Mouse (Mus musculus): Measurements from ENCODE around the gene Nyap1.

DNA sequence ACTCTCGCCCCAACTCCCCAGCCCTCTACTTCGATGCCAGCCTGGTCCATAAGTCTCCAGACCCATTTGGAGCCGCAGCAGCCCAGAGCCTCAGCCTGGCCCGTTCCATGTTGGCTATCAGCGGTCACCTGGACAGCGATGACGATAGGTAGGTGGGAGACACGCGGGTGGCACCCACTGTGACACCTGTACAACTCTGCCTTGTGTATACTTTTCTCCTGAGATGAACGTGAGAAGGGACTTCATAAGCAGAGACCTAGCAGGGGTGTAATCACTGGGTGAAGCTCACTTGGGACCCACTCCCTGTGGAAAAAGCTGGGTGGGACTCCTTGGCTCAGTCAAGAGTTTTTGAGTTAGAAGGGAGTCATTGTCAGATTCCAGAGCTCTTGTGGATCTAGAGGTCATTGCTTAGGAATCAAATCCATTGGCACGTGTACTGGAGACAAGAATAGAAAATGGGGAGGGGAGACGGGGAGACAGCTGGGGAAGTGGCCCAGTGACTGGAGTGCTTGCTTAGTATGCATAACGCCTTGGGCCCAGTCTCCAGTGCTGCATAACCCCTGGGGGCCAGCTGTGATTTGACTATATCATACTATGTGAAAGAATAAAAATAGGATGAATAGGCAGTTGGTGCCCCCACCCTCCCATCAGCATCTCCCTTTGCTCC lies 9.9 kb upstream of the Nyap1 start:
- TF ChIP-seq TCF12 (IDR thresholded peaks at IDR 0.05; ENCODE audit: insufficient read depth, poor library complexity, severe bottlenecking) (no peak), USF1 (IDR thresholded peaks at IDR 0.05; ENCODE audit: low read depth) (no peak), REST (IDR thresholded peaks at IDR 0.05; ENCODE audit: insufficient read depth, insufficient read length) (no peak), CEBPB (IDR thresholded peaks at IDR 0.05; ENCODE audit: insufficient read depth, poor library complexity, severe bottlenecking) (no peak), E2F4 (IDR thresholded peaks at IDR 0.05; ENCODE audit: insufficient read depth) (no peak), POLR2A (IDR thresholded peaks at IDR 0.05; ENCODE audit: insufficient read length, low read depth) (no peak)

Data from myocyte (in vitro differentiated cells).